Mouse (Mus musculus): Measurements from ENCODE around the gene Phlpp1. TPM values are rescaled to one million over a fixed set of nuclear protein-coding genes. Genes with fewer than 3 reads are reported as not detected.

The Phlpp1 gene
- polyA plus RNA-seq, 1 experiment from 2014 or later = 0.73 TPM

GRCm38 (mm10) chr1:106162581-106162980, 9.0 kb upstream of the Phlpp1 start:
- DNase-seq (peak; percentile 25), ATAC-seq (peak; percentile 64; the same call in 1 of the 2 replicates)
- Histone ChIP-seq H3K9ac (replicated peaks) (no peak overlapping the region), H3K4me1 (ENCODE audit: insufficient read depth) (no peaks in the 10 kb centered on the region), H3K36me3 (replicated peaks; ENCODE audit: insufficient read depth, low read length) (no peaks in the 10 kb centered on the region), H3K9me3 (ENCODE audit: low read length) (no peaks in the 10 kb centered on the region), H3K4me3 (ENCODE audit: low read depth, low read length) (no peak overlapping the region), H3K4me2 (ENCODE audit: low read depth, low read length) (no peak overlapping the region), H3K27me3 (ENCODE audit: insufficient read depth, low read length) (no peaks in the 10 kb centered on the region), H3K27ac (ENCODE audit: low read depth) (no peak overlapping the region)
- WGBS (ENCODE audit: insufficient replicate concordance) = 37% methylated on average over 7 of the region's 7 CpGs
- TF ChIP-seq EP300 (IDR thresholded peaks at IDR 0.05; ENCODE audit: low read depth) = no peak
- no peak for TF ChIP-seq CTCF (IDR thresholded peaks at IDR 0.05; ENCODE audit: low read depth)

GRCm38 (mm10) chr1:106163401-106163800, 8.2 kb upstream of the Phlpp1 start:
- Histone ChIP-seq H3K9me3 (ENCODE audit: low read length) (no peaks in the 10 kb centered on the region), H3K4me2 (ENCODE audit: low read depth, low read length) (no peak overlapping the region), H3K4me1 (ENCODE audit: insufficient read depth) (no peaks in the 10 kb centered on the region), H3K9ac (replicated peaks) (no peak overlapping the region), H3K27me3 (ENCODE audit: insufficient read depth, low read length) (no peaks in the 10 kb centered on the region), H3K36me3 (replicated peaks; ENCODE audit: insufficient read depth, low read length) (no peaks in the 10 kb centered on the region), H3K4me3 (ENCODE audit: low read depth, low read length) (no peak overlapping the region), H3K27ac (ENCODE audit: low read depth) (no peak overlapping the region)
- WGBS (ENCODE audit: insufficient replicate concordance) = 79% methylated on average over 8 of the region's 8 CpGs
- ATAC-seq (no peak), DNase-seq (no peak)
- TF ChIP-seq CTCF (IDR thresholded peaks at IDR 0.05; ENCODE audit: low read depth) (no peak), EP300 (IDR thresholded peaks at IDR 0.05; ENCODE audit: low read depth) (no peak)

GRCm38 (mm10) chr1:106164111-106164510, 7.4 kb upstream of the Phlpp1 start:
- Histone ChIP-seq H3K27ac (ENCODE audit: low read depth) (no peak overlapping the region), H3K4me1 (ENCODE audit: insufficient read depth) (no peaks in the 10 kb centered on the region), H3K9ac (replicated peaks) (no peak overlapping the region), H3K4me3 (ENCODE audit: low read depth, low read length) (no peak overlapping the region), H3K36me3 (replicated peaks; ENCODE audit: insufficient read depth, low read length) (no peaks in the 10 kb centered on the region), H3K27me3 (ENCODE audit: insufficient read depth, low read length) (no peaks in the 10 kb centered on the region), H3K9me3 (ENCODE audit: low read length) (no peaks in the 10 kb centered on the region), H3K4me2 (ENCODE audit: low read depth, low read length) (no peak overlapping the region)
- TF ChIP-seq CTCF (IDR thresholded peaks at IDR 0.05; ENCODE audit: low read depth) = no peak
- no peak for TF ChIP-seq EP300 (IDR thresholded peaks at IDR 0.05; ENCODE audit: low read depth)
- ATAC-seq (no peak), DNase-seq (no peak)
- 71% methylated on average over 3 of the region's 3 CpGs for whole genome bisulfite sequencing (ENCODE audit: insufficient replicate concordance)

GRCm38 (mm10) chr1:106168001-106168400, 3.6 kb upstream of the Phlpp1 start:
- H3K27ac ChIP-seq (ENCODE audit: low read depth) = no peak overlapping the region
- no peaks in the 10 kb centered on the region for H3K27me3 ChIP-seq (ENCODE audit: insufficient read depth, low read length)
- no peak overlapping the region for H3K9ac ChIP-seq (replicated peaks)
- no peak overlapping the region for H3K4me2 ChIP-seq (ENCODE audit: low read depth, low read length)
- DNase-seq (no peak), ATAC-seq (no peak)
- peaks cover 6% of the 10 kb centered on the region for H3K4me1 ChIP-seq (ENCODE audit: insufficient read depth)
- H3K36me3 ChIP-seq (replicated peaks; ENCODE audit: insufficient read depth, low read length) = no peaks in the 10 kb centered on the region
- H3K4me3 ChIP-seq (ENCODE audit: low read depth, low read length) = no peak overlapping the region
- TF ChIP-seq EP300 (IDR thresholded peaks at IDR 0.05; ENCODE audit: low read depth) (no peak), CTCF (IDR thresholded peaks at IDR 0.05; ENCODE audit: low read depth) (no peak)
- WGBS (ENCODE audit: insufficient replicate concordance) = 54% methylated on average over 4 of the region's 4 CpGs
- H3K9me3 ChIP-seq (ENCODE audit: low read length) = no peaks in the 10 kb centered on the region

- 47% methylated on average over 3 of the region's 3 CpGs for WGBS (ENCODE audit: insufficient replicate concordance)
Measured at GRCm38 (mm10) chr1:106168801-106169200, 2.8 kb upstream of the Phlpp1 start.

GRCm38 (mm10) chr1:106169741-106170265, 1.7 kb upstream of the Phlpp1 start:
- H3K36me3 ChIP-seq (replicated peaks; ENCODE audit: insufficient read depth, low read length) = no peaks in the 10 kb centered on the region
- no peak overlapping the region for H3K4me2 ChIP-seq (ENCODE audit: low read depth, low read length)
- no peak overlapping the region for H3K4me3 ChIP-seq (ENCODE audit: low read depth, low read length)
- H3K9ac ChIP-seq (replicated peaks) = no peak overlapping the region
- H3K27ac ChIP-seq (ENCODE audit: low read depth) = no peak overlapping the region
- no peaks in the 10 kb centered on the region for H3K27me3 ChIP-seq (ENCODE audit: insufficient read depth, low read length)
- ATAC-seq (no peak), DNase-seq (no peak)
- WGBS (ENCODE audit: insufficient replicate concordance) = 73% methylated on average over 5 of the region's 5 CpGs
- H3K4me1 ChIP-seq (ENCODE audit: insufficient read depth) = peaks cover 15% of the 10 kb centered on the region
- TF ChIP-seq EP300 (IDR thresholded peaks at IDR 0.05; ENCODE audit: low read depth) = no peak
- no peak for TF ChIP-seq CTCF (IDR thresholded peaks at IDR 0.05; ENCODE audit: low read depth)
- H3K9me3 ChIP-seq (ENCODE audit: low read length) = no peaks in the 10 kb centered on the region

More at GRCm38 (mm10) chr1:106168801-106169200, 2.8 kb upstream of the Phlpp1 start:
- Histone ChIP-seq H3K4me2 (ENCODE audit: low read depth, low read length) (no peak overlapping the region), H3K4me3 (ENCODE audit: low read depth, low read length) (no peak overlapping the region), H3K9me3 (ENCODE audit: low read length) (no peaks in the 10 kb centered on the region), H3K36me3 (replicated peaks; ENCODE audit: insufficient read depth, low read length) (no peaks in the 10 kb centered on the region), H3K4me1 (ENCODE audit: insufficient read depth) (peaks cover 14% of the 10 kb centered on the region), H3K27ac (ENCODE audit: low read depth) (no peak overlapping the region), H3K9ac (replicated peaks) (no peak overlapping the region), H3K27me3 (ENCODE audit: insufficient read depth, low read length) (no peaks in the 10 kb centered on the region)
- TF ChIP-seq CTCF (IDR thresholded peaks at IDR 0.05; ENCODE audit: low read depth) (no peak), EP300 (IDR thresholded peaks at IDR 0.05; ENCODE audit: low read depth) (no peak)
- ATAC-seq (no peak), DNase-seq (no peak)
